Mouse (Mus musculus) MN1 (cell line): ENCODE measurements around the gene Mast4.

Experiments
- DNase-seq: peaks from one replicate; pipeline ENCODE4 v3.0.0-alpha.2; 2016; ENCODE audit warnings: low spot score

Gene Mast4

GRCm38 (mm10) chr13:103198210-103198940 is 135.9 kb downstream of the Mast4 start:
- DNase-seq = no peak

- DNase-seq = no peak
Observed at GRCm38 (mm10) chr13:103196307-103196706, 138.0 kb downstream of the Mast4 start.

- no peak for DNase-seq
Observed at GRCm38 (mm10) chr13:103195847-103196246, 138.4 kb downstream of the Mast4 start.

GRCm38 (mm10) chr13:103183566-103183965 is 150.7 kb downstream of the Mast4 start:
- DNase-seq = no peak

- DNase-seq = no peak
Observed at GRCm38 (mm10) chr13:103181836-103182235, 152.5 kb downstream of the Mast4 start.

GRCm38 (mm10) chr13:103176871-103177270 is 157.4 kb downstream of the Mast4 start:
- DNase-seq = no peak

- DNase-seq = no peak
Observed at GRCm38 (mm10) chr13:103174431-103174830, 159.9 kb downstream of the Mast4 start.

GRCm38 (mm10) chr13:103173545-103174182 is 160.6 kb downstream of the Mast4 start:
- DNase-seq = peak; percentile 63

GRCm38 (mm10) chr13:103151944-103152343 is 182.4 kb downstream of the Mast4 start:
- DNase-seq = no peak

GRCm38 (mm10) chr13:103151171-103151570 is 183.1 kb downstream of the Mast4 start:
- no peak for DNase-seq

- DNase-seq = no peak
Observed at GRCm38 (mm10) chr13:103150671-103151070, 183.6 kb downstream of the Mast4 start.

GRCm38 (mm10) chr13:103149415-103149814 is 184.9 kb downstream of the Mast4 start:
- no peak for DNase-seq

GRCm38 (mm10) chr13:103144343-103144742 is 190.0 kb downstream of the Mast4 start:
- DNase-seq = no peak

- DNase-seq = no peak
Observed at GRCm38 (mm10) chr13:103141304-103141703, 193.0 kb downstream of the Mast4 start.

- no peak for DNase-seq
Observed at GRCm38 (mm10) chr13:103140051-103140450, 194.2 kb downstream of the Mast4 start.

GRCm38 (mm10) chr13:103138298-103138697 is 196.0 kb downstream of the Mast4 start:
- DNase-seq = no peak

- DNase-seq = peak; percentile 56
Observed at GRCm38 (mm10) chr13:103135224-103135883, 198.9 kb downstream of the Mast4 start.

- no peak for DNase-seq
Observed at GRCm38 (mm10) chr13:103131781-103132180, 202.5 kb downstream of the Mast4 start.

GRCm38 (mm10) chr13:103129130-103129797 is 205.0 kb downstream of the Mast4 start:
- DNase-seq = no peak

GRCm38 (mm10) chr13:103128729-103129128 is 205.6 kb downstream of the Mast4 start:
- DNase-seq = no peak

GRCm38 (mm10) chr13:103127594-103127993 is 206.7 kb downstream of the Mast4 start:
- no peak for DNase-seq

GRCm38 (mm10) chr13:103123716-103124115 is 210.6 kb downstream of the Mast4 start:
- no peak for DNase-seq
